Mouse (Mus musculus) c-Kit-positive CD71-positive TER-119-negative erythroid progenitor cells, embryonic 14.5 days (primary cell): ENCODE results near the gene Anks1b.

Source experiments
- DNase-seq: peaks from one replicate; pipeline ENCODE4 v3.0.0-alpha.2; 2013; ENCODE audit warnings: low read depth

Gene Anks1b

GRCm38 (mm10) chr10:89873146-89873950 is at the start of gene Anks1b:
Anks1b (plus strand) TSS chr10:89873509.
- DNase-seq, result no peak

- DNase-seq, result peak; percentile 34
Observed at GRCm38 (mm10) chr10:89823906-89824305, 49.4 kb upstream of the Anks1b start.

GRCm38 (mm10) chr10:89826896-89827295 is 46.4 kb upstream of the Anks1b start:
- no peak for DNase-seq

GRCm38 (mm10) chr10:89832334-89832733 is 41.0 kb upstream of the Anks1b start:
- DNase-seq, result no peak

GRCm38 (mm10) chr10:89833166-89833565 is 40.1 kb upstream of the Anks1b start:
- no peak for DNase-seq

- no peak for DNase-seq
Observed at GRCm38 (mm10) chr10:89837476-89837875, 35.8 kb upstream of the Anks1b start.

- DNase-seq, result no peak
Observed at GRCm38 (mm10) chr10:89838834-89839233, 34.5 kb upstream of the Anks1b start.

GRCm38 (mm10) chr10:89850951-89851350 is 22.4 kb upstream of the Anks1b start:
- no peak for DNase-seq

GRCm38 (mm10) chr10:89855251-89855875 is 17.9 kb upstream of the Anks1b start:
- no peak for DNase-seq

- no peak for DNase-seq
Observed at GRCm38 (mm10) chr10:89856286-89856685, 17.0 kb upstream of the Anks1b start.

- no peak for DNase-seq
Observed at GRCm38 (mm10) chr10:89868211-89868610, 5.1 kb upstream of the Anks1b start.

GRCm38 (mm10) chr10:89868836-89869235 is 4.5 kb upstream of the Anks1b start:
- no peak for DNase-seq

- no peak for DNase-seq
Observed at GRCm38 (mm10) chr10:89872501-89873145, 686 bp upstream of the Anks1b start.

- no peak for DNase-seq
Observed at GRCm38 (mm10) chr10:89874036-89874435, 727 bp downstream of the Anks1b start.

GRCm38 (mm10) chr10:89883561-89883960 is 10.3 kb downstream of the Anks1b start:
- no peak for DNase-seq

- no peak for DNase-seq
Observed at GRCm38 (mm10) chr10:89902720-89903337, 29.5 kb downstream of the Anks1b start.

GRCm38 (mm10) chr10:89911889-89912288 is 38.6 kb downstream of the Anks1b start:
- DNase-seq, result no peak

- no peak for DNase-seq
Observed at GRCm38 (mm10) chr10:89913174-89913573, 39.9 kb downstream of the Anks1b start.

GRCm38 (mm10) chr10:89917141-89917540 is 43.8 kb downstream of the Anks1b start:
- DNase-seq, result no peak

- DNase-seq, result no peak
Observed at GRCm38 (mm10) chr10:89921965-89922364, 48.7 kb downstream of the Anks1b start.

- DNase-seq, result no peak
Observed at GRCm38 (mm10) chr10:89942180-89942579, 68.9 kb downstream of the Anks1b start.

GRCm38 (mm10) chr10:89946636-89947349 is 73.5 kb downstream of the Anks1b start:
- no peak for DNase-seq
